Mouse (Mus musculus): Measurements from ENCODE around the gene Ints3.

Gene Ints3

GRCm38 (mm10) chr3:90443977-90444376 is 10.6 kb upstream of the Ints3 start:
- DNase-seq, result no peak

GRCm38 (mm10) chr3:90440756-90441155 is 7.3 kb upstream of the Ints3 start:
- no peak for DNase-seq

GRCm38 (mm10) chr3:90437131-90437530 is 3.7 kb upstream of the Ints3 start:
- DNase-seq, result no peak

- DNase-seq, result peak; percentile 56
These were observed 780 bp upstream of the Ints3 start for GRCm38 (mm10) chr3:90434073-90434730.

GRCm38 (mm10) chr3:90432811-90433219 is 607 bp downstream of the Ints3 start:
- DNase-seq, result peak; percentile 78

GRCm38 (mm10) chr3:90432348-90432747 is 1.1 kb downstream of the Ints3 start:
- DNase-seq, result peak; percentile 18

- no peak for DNase-seq
These were observed 3.8 kb downstream of the Ints3 start for GRCm38 (mm10) chr3:90429576-90429975.

- DNase-seq, result no peak
These were observed 5.2 kb downstream of the Ints3 start for GRCm38 (mm10) chr3:90428186-90428585.

GRCm38 (mm10) chr3:90427574-90427973 is 5.8 kb downstream of the Ints3 start:
- no peak for DNase-seq

GRCm38 (mm10) chr3:90425499-90425898 is 7.9 kb downstream of the Ints3 start:
- no peak for DNase-seq

DNA sequence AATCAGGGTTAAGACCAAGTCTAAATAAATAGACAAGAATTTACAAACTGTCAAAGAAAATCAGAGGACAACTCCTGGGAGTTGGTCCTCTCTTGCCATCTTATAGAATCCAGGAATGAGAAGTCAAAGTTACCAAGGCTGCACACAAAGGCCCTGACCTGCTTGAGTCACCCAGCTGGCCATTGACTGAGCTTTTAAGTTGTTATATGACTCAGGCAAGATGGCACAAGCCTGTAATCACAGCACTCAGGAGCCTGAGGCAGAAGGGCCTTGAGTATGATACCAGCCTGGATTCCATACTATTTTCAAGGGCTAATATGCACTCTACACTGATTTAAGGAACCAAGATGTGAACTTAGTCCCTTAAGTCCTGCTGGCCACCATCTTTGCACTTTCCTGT is 9.9 kb downstream of the Ints3 start:
- DNase-seq, result no peak

- no peak for DNase-seq
These were observed 12.7 kb downstream of the Ints3 start for GRCm38 (mm10) chr3:90420696-90421095.

- DNase-seq, result no peak
These were observed 20.4 kb downstream of the Ints3 start for GRCm38 (mm10) chr3:90413011-90413396.

DNA sequence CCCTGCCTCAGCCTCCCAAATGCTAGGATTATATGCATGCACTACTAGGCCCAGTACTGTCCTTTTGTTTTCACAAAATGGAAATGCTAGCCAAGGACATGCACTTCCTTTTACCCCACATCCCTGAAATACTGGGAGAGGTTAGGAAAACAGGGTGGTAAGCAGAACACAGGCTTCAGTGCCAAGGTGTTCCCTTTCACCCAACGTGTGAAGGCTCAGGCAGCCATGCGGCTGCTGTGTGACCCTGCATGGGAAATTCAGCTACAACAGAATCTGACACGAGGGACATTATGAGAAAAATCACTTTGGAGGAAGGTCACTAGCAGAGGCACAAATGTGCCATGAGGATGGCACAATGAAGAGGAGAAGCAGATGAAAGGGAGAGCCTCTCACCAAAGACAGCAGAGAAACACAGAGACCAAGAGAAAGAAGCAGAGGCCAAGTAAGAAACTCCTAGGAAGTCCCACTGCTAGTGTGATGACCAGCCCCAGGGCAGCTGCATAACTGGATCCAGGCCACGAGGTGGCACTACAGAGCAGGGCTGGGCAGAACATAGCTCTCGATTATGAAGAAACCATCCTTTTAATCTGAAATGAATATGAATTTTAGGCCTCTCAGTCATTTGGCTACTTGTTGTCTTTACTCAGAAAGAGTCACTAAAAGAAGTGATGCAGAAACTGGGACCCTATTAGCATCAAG is 21.0 kb downstream of the Ints3 start:
- DNase-seq, result peak; percentile 54

DNA sequence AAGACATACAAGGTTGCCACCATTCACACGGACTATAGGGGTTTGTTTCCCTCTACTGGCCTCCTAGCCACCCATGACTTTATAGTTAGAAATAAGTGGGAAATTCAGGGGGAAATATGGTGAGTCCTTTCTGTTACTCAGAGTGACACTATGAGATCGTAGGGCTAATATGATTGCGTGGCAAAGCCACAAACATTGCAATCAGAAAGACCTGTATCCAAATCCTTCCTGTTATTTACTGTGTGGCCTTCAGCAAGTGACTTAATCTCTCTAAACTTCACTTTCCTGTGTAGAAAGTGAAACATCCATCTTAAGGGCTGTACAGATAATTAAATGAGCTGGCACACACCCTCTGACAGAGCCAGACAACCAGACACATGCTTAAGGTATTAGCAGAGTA is 24.7 kb downstream of the Ints3 start:
- no peak for DNase-seq

- DNase-seq, result no peak
These were observed 27.0 kb downstream of the Ints3 start for GRCm38 (mm10) chr3:90406414-90406813.

DNA sequence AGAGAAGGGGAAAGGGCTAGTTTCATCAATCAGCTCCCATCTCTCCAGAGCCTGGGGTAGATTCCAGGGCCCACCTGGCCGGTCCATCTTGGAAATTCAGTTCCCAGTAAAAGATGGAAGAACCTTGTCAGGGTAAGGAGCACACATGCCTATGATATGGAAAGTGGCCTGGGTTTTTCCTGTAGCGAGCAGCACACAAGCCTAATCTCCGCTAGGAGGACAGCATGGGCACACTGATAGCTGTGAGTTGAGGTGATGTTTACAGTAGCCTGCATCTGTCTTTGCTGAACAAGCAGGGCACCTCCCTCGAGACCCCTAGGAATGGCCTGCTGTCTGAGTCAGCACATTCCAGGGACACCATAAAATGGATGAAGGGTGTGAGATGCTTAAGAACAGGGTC is 28.8 kb downstream of the Ints3 start:
- DNase-seq, result no peak

- no peak for DNase-seq
These were observed 29.3 kb downstream of the Ints3 start for GRCm38 (mm10) chr3:90404121-90404520.

- no peak for DNase-seq
These were observed 32.4 kb downstream of the Ints3 start for GRCm38 (mm10) chr3:90400993-90401392.

GRCm38 (mm10) chr3:90395629-90396028 is 37.8 kb downstream of the Ints3 start:
- no peak for DNase-seq

GRCm38 (mm10) chr3:90392661-90393060 is 40.8 kb downstream of the Ints3 start:
- DNase-seq, result no peak

DNA sequence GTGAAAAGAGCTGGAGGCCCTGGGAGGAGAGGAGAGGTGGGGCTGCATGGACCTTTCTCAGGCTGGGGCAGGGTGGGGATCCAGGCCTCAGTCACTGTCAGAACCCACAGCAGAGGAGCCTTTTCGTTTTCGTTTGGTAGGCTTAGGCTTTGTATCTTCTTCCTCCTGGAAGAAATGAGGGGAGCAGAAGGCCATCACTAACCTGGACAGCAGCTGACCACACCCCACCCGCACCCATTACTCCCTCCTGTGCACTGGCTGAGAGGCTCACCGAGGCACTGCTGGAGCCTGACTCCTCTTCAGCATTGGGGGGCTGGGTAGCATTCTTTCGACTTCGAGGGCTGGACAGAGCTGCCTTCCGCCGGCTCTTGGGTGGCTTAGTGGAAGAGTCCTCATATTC is 41.5 kb downstream of the Ints3 start:
- DNase-seq, result no peak

GRCm38 (mm10) chr3:90391004-90391403 is 42.4 kb downstream of the Ints3 start:
- no peak for DNase-seq

Measured in cerebellum, adult 9-11 months (tissue).